8 mouse cellular contexts compared by ENCODE assay signal in genomic region chr6:85513531-85513910, GRCm38 (mm10). TPM values are rescaled to one million over a fixed set of nuclear protein-coding genes. Genes with fewer than 3 reads are reported as not detected.
A peak's percentile ranks its signal among the peaks of the same experiment; 100 is the strongest.
DNase-seq lines count a peak whose midpoint lies in the region; ATAC-seq lines count a peak whose summit lies in the region.

TSS of gene Egr4 (minus strand) at chr6:85513589.

- no peaks in the 10 kb centered on the region for H3K9me3 ChIP-seq in kidney, embryonic 14.5 days (ENCODE audit: control insufficient read depth, low read length)
- H3K9me3 ChIP-seq in forebrain, embryonic 12.5 days, result no peaks in the 10 kb centered on the region
- no peaks in the 10 kb centered on the region for H3K9me3 ChIP-seq in intestine, embryonic 15.5 days
- no peaks in the 10 kb centered on the region for H3K9me3 ChIP-seq in neural tube, embryonic 12.5 days

- no peaks in the 10 kb centered on the region for H3K36me3 ChIP-seq in kidney, embryonic 14.5 days (ENCODE audit: control insufficient read depth, insufficient read depth, low read length)
- H3K36me3 ChIP-seq in forebrain, embryonic 12.5 days (replicated peaks), result no peaks in the 10 kb centered on the region
- H3K36me3 ChIP-seq in intestine, embryonic 15.5 days, result no peaks in the 10 kb centered on the region
- H3K36me3 ChIP-seq in neural tube, embryonic 12.5 days, result no peaks in the 10 kb centered on the region

- H3K9ac ChIP-seq in kidney, embryonic 14.5 days (ENCODE audit: low read depth, low read length), result no peak within 1 kb of the TSS
- H3K9ac ChIP-seq in forebrain, embryonic 12.5 days, result 0 out of 2 replicates have a peak within 1 kb of the TSS, but pooled peaks have one; percentile 21
- H3K9ac ChIP-seq in intestine, embryonic 15.5 days, result 0 out of 2 replicates have a peak within 1 kb of the TSS, but pooled peaks have one; percentile 5
- peak within 1 kb of the TSS; percentile 13; the same call in 1 of the 2 replicates for H3K9ac ChIP-seq in neural tube, embryonic 12.5 days

- peak within 1 kb of the TSS; percentile 71 for H3K4me2 ChIP-seq in kidney, embryonic 14.5 days (replicated peaks; ENCODE audit: low read depth, low read length)
- H3K4me2 ChIP-seq in forebrain, embryonic 12.5 days, result peak within 1 kb of the TSS; percentile 70
- H3K4me2 ChIP-seq in intestine, embryonic 15.5 days (replicated peaks), result peak within 1 kb of the TSS; percentile 93
- H3K4me2 ChIP-seq in neural tube, embryonic 12.5 days (replicated peaks), result peak within 1 kb of the TSS; percentile 77

- H3K4me1 ChIP-seq in kidney, embryonic 14.5 days (ENCODE audit: control insufficient read depth, insufficient read depth, low read length), result peaks cover 17% of the 10 kb centered on the region
- H3K4me1 ChIP-seq in forebrain, embryonic 12.5 days, result peaks cover 34% of the 10 kb centered on the region
- H3K4me1 ChIP-seq in intestine, embryonic 15.5 days (replicated peaks), result peaks cover 24% of the 10 kb centered on the region
- H3K4me1 ChIP-seq in neural tube, embryonic 12.5 days, result peaks cover 31% of the 10 kb centered on the region

- H3K27me3 ChIP-seq in kidney, embryonic 14.5 days (ENCODE audit: control insufficient read depth, insufficient read depth, low read length), result peaks cover 78% of the 10 kb centered on the region
- peaks cover 88% of the 10 kb centered on the region for H3K27me3 ChIP-seq in forebrain, embryonic 12.5 days
- peaks cover 87% of the 10 kb centered on the region for H3K27me3 ChIP-seq in intestine, embryonic 15.5 days (replicated peaks)
- peaks cover 82% of the 10 kb centered on the region for H3K27me3 ChIP-seq in neural tube, embryonic 12.5 days (replicated peaks)

- no peak within 1 kb of the TSS for H3K27ac ChIP-seq in kidney, embryonic 14.5 days (ENCODE audit: low read depth, low read length)
- H3K27ac ChIP-seq in forebrain, embryonic 12.5 days, result no peak within 1 kb of the TSS
- H3K27ac ChIP-seq in intestine, embryonic 15.5 days, result no peak within 1 kb of the TSS
- H3K27ac ChIP-seq in neural tube, embryonic 12.5 days, result no peak within 1 kb of the TSS

- peak; percentile 51; the same call in 1 of the 2 replicates for ATAC-seq in kidney, embryonic 14.5 days (ENCODE audit: low FRiP score, low TSS enrichment)
- peak; percentile 65; the same call in 1 of the 2 replicates for ATAC-seq in forebrain, embryonic 12.5 days (ENCODE audit: low FRiP score)
- ATAC-seq in intestine, embryonic 15.5 days, result peak; percentile 70
- ATAC-seq in neural tube, embryonic 12.5 days (ENCODE audit: low FRiP score, low read depth), result peak; percentile 35

- DNase-seq in kidney, adult 9 months, result no peak
- peak; percentile 54 for DNase-seq in brain, embryonic 18.5 days (ENCODE audit: low read depth, low spot score)
- peak; percentile 15 for DNase-seq in liver
- peak; percentile 62 for DNase-seq in thymus, postnatal 4 days

- peak within 1 kb of the TSS; percentile 45 for H3K4me3 ChIP-seq in kidney, embryonic 14.5 days (ENCODE audit: low read length)
- peak within 1 kb of the TSS; percentile 44 for H3K4me3 ChIP-seq in forebrain, embryonic 12.5 days (replicated peaks)
- H3K4me3 ChIP-seq in intestine, embryonic 15.5 days (replicated peaks), result peak within 1 kb of the TSS; percentile 46
- peak within 1 kb of the TSS; percentile 40 for H3K4me3 ChIP-seq in neural tube, embryonic 12.5 days

- 2% methylated on average over 38 of the region's 38 CpGs for WGBS in kidney, embryonic 14.5 days
- under 1% methylated on average over 37 of the region's 38 CpGs for WGBS in forebrain, embryonic 12.5 days
- WGBS in intestine, embryonic 15.5 days, result 1% methylated on average over 38 of the region's 38 CpGs
- 2% methylated on average over 38 of the region's 38 CpGs for WGBS in neural tube, embryonic 12.5 days

RNA-seq across cellular contexts. Expression of gene Egr4, which starts in this region (rescaled TPM):
- polyA plus RNA-seq in kidney, embryonic 14.5 days (2014; fragmentation: Nextera tagmentation; extraction: Ambion mirVana), result not detected in 2 replicates
- polyA plus RNA-seq in forebrain, embryonic 12.5 days (2016; fragmentation: Nextera tagmentation; extraction: Ambion mirVana), result not detected in 2 replicates
- polyA plus RNA-seq in intestine, embryonic 15.5 days (2015; fragmentation: Nextera tagmentation; extraction: Ambion mirVana), result not detected in 2 replicates
- not detected in 2 replicates for polyA plus RNA-seq in neural tube, embryonic 12.5 days (2016; fragmentation: Nextera tagmentation; extraction: Ambion mirVana)

Comparison
In these comparisons a context has a peak if more than half of its experiments do, and no peak if none do; other contexts are left out.
1. Peak in ATAC-seq, H3K4me3 ChIP-seq and H3K4me2 ChIP-seq in kidney, embryonic 14.5 days; RNA of the gene not detected or under 1 TPM.
2. Peak in ATAC-seq, H3K4me3 ChIP-seq, H3K9ac ChIP-seq and H3K4me2 ChIP-seq in forebrain, embryonic 12.5 days; RNA of the gene not detected or under 1 TPM.
3. Peak in ATAC-seq, H3K4me3 ChIP-seq, H3K9ac ChIP-seq and H3K4me2 ChIP-seq in intestine, embryonic 15.5 days; RNA of the gene not detected or under 1 TPM.
4. Peak in ATAC-seq, H3K4me3 ChIP-seq, H3K9ac ChIP-seq and H3K4me2 ChIP-seq in neural tube, embryonic 12.5 days; RNA of the gene not detected or under 1 TPM.